ENCODE assay signal across 21 mouse cellular contexts in the genomic region with DNA sequence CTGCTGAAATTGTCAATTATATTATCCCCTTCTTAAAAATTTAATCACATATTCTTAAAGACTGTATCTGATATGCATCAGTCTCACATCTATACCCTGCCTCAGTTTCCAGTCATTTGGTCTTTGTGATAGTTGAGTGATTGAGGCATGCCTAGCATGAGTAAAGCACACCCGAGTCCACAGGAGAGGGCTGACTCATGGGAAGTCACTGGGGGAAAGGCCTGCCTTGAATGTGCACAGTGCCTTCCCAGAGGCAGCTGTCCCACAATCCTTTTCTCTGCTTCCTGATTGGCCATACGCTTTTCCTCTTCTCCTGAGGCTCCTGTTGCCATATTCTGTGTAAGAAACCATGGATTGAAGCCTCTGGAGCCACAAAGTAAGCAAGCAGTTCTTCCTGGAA. TPM values are rescaled to one million over a fixed set of nuclear protein-coding genes. Genes with fewer than 3 reads are reported as not detected.
DNase-seq lines count a peak whose midpoint lies in the region; ATAC-seq lines count a peak whose summit lies in the region.
"Had no signal": no experiment of that assay in that cellular context is flagged by ENCODE, and none has a peak within 500 bp of the region (broad histone marks: within the 10 kb centered on the region; RNA-seq: fewer than 3 reads in every experiment).

No protein-coding gene starts in this region.

- no peaks in the 10 kb centered on the region for H3K9me3 ChIP-seq in midbrain, embryonic 11.5 days (ENCODE audit: control insufficient read depth, low read length)
- H3K9me3 ChIP-seq in midbrain, embryonic 14.5 days (ENCODE audit: control insufficient read depth, low read length): no peaks in the 10 kb centered on the region
- H3K9me3 ChIP-seq: embryonic facial prominence, embryonic 13.5 days; embryonic facial prominence, embryonic 15.5 days; forebrain, embryonic 13.5 days; forebrain, embryonic 15.5 days had no signal

- H3K27me3 ChIP-seq in midbrain, embryonic 11.5 days (ENCODE audit: control insufficient read depth, insufficient read depth, low read length): no peaks in the 10 kb centered on the region
- H3K27me3 ChIP-seq in midbrain, embryonic 14.5 days (ENCODE audit: control insufficient read depth, insufficient read depth, low read length): no peaks in the 10 kb centered on the region
- H3K27me3 ChIP-seq: embryonic facial prominence, embryonic 13.5 days; embryonic facial prominence, embryonic 15.5 days; forebrain, embryonic 13.5 days; forebrain, embryonic 15.5 days had no signal

- intact Hi-C loops in heart, postnatal 25 days (cut with DNase I): no loop called here

- H3K36me3 ChIP-seq in midbrain, embryonic 11.5 days (ENCODE audit: control insufficient read depth, insufficient read depth, low read length): no peaks in the 10 kb centered on the region
- no peaks in the 10 kb centered on the region for H3K36me3 ChIP-seq in midbrain, embryonic 14.5 days (ENCODE audit: control insufficient read depth, insufficient read depth, low read length)
- H3K36me3 ChIP-seq: embryonic facial prominence, embryonic 15.5 days; forebrain, embryonic 15.5 days had no signal

- H3K9ac ChIP-seq in midbrain, embryonic 11.5 days (ENCODE audit: low read length): no peak overlapping the region
- no peak overlapping the region for H3K9ac ChIP-seq in midbrain, embryonic 14.5 days (replicated peaks; ENCODE audit: low read length)
- H3K9ac ChIP-seq: embryonic facial prominence, embryonic 13.5 days; embryonic facial prominence, embryonic 15.5 days; forebrain, embryonic 13.5 days; forebrain, embryonic 15.5 days; forebrain, postnatal 0 days had no signal

- H3K27ac ChIP-seq in midbrain, embryonic 11.5 days (ENCODE audit: low read depth, low read length): no peak overlapping the region
- no peak overlapping the region for H3K27ac ChIP-seq in midbrain, embryonic 14.5 days (replicated peaks; ENCODE audit: low read depth, low read length)
- H3K27ac ChIP-seq: embryonic facial prominence, embryonic 13.5 days; embryonic facial prominence, embryonic 15.5 days; forebrain, embryonic 13.5 days; forebrain, embryonic 15.5 days had no signal

- ATAC-seq in midbrain, embryonic 11.5 days (ENCODE audit: low FRiP score): no peak
- no peak for ATAC-seq in midbrain, embryonic 14.5 days (ENCODE audit: low FRiP score, low TSS enrichment)
- ATAC-seq in erythroblast, adult 5-6 weeks (replicated peaks; ENCODE audit: low FRiP score, poor library complexity, severe bottlenecking): 0 out of 2 replicates have a peak, but pooled peaks have one; percentile 38
- ATAC-seq: forebrain, embryonic 13.5 days; forebrain, embryonic 15.5 days; forebrain, postnatal 0 days had no signal

- no peak overlapping the region for H3K4me2 ChIP-seq in midbrain, embryonic 11.5 days
- H3K4me2 ChIP-seq in midbrain, embryonic 14.5 days (ENCODE audit: low read length): no peak overlapping the region
- H3K4me2 ChIP-seq: embryonic facial prominence, embryonic 13.5 days; embryonic facial prominence, embryonic 15.5 days; forebrain, embryonic 13.5 days; forebrain, embryonic 15.5 days had no signal

- H3K4me3 ChIP-seq in midbrain, embryonic 11.5 days (ENCODE audit: low read depth, low read length): no peak overlapping the region
- H3K4me3 ChIP-seq in midbrain, embryonic 14.5 days (replicated peaks; ENCODE audit: low read depth, low read length): no peak overlapping the region
- H3K4me3 ChIP-seq: embryonic facial prominence, embryonic 13.5 days; embryonic facial prominence, embryonic 15.5 days; forebrain, embryonic 13.5 days; forebrain, embryonic 15.5 days had no signal

- no peaks in the 10 kb centered on the region; the same call in 1 of the 2 replicates for H3K4me1 ChIP-seq in midbrain, embryonic 11.5 days (ENCODE audit: control insufficient read depth, insufficient read depth, low read length)
- H3K4me1 ChIP-seq in midbrain, embryonic 14.5 days (ENCODE audit: control insufficient read depth, insufficient read depth, low read length): peaks cover 24% of the 10 kb centered on the region

- 95% methylated on average over 2 of the region's 2 CpGs for WGBS in midbrain, embryonic 11.5 days
- 100% methylated on average over 2 of the region's 2 CpGs for WGBS in midbrain, embryonic 14.5 days

- DNase-seq in heart, adult 11 months: peak; percentile 55
- no peak for DNase-seq in heart, postnatal 25 days (ENCODE audit: low spot score)
- peak; percentile 71 for DNase-seq in midbrain, embryonic 11.5 days (ENCODE audit: low spot score, missing footprints)
- DNase-seq in midbrain, embryonic 14.5 days: no peak
- DNase-seq in adrenal gland, postnatal 10 days: no peak
- DNase-seq in layer of hippocampus, postnatal 10 days (ENCODE audit: low spot score in 2 of 2): no peak
- DNase-seq: adrenal gland, adult 8-10 months; adrenal gland, postnatal 25 days; cerebellum, adult 11 months; cerebellum, adult 18-20 months; cerebellum, adult 8-10 months; cerebellum, adult 9-11 months; cerebellum, postnatal 14 days; cerebellum, postnatal 36 days; embryo, embryonic 11 days; forebrain, postnatal 0 days had no signal

RNA-seq across cellular contexts. Expression of a gene that starts 35.2 kb away (rescaled TPM):
- 10 to 100 TPM; 14.4 to 16.8 TPM for total RNA-seq in heart, postnatal 25 days (2021)
- polyA plus RNA-seq in midbrain, embryonic 11.5 days (2014; fragmentation: Nextera tagmentation; extraction: Ambion mirVana): 18.4 and 20.4 TPM in 2 replicates
- 14.0 and 16.0 TPM in 2 replicates for polyA plus RNA-seq in midbrain, embryonic 14.5 days (2014; fragmentation: Nextera tagmentation; extraction: Ambion mirVana)
- total RNA-seq in erythroblast, adult 5-6 weeks (2015; ENCODE audit: low replicate concordance): 6.7 and 8.5 TPM in 2 replicates
- 7.8 and 11.7 TPM in 2 replicates for total RNA-seq in erythroblast, adult 5-6 weeks (2017; ENCODE audit: low replicate concordance)
- 10 to 100 TPM; 19.7 to 20.1 TPM for total RNA-seq in adrenal gland, postnatal 10 days (2021)
- 10 to 100 TPM; 23.6 to 25.2 TPM for total RNA-seq in layer of hippocampus, postnatal 10 days (2021)

Comparison
In these comparisons a context has a peak if more than half of its experiments do, and no peak if none do; other contexts are left out.
1. DNase-seq: peak in heart, adult 11 months (single experiment) and midbrain, embryonic 11.5 days (single experiment); none in heart, postnatal 25 days (single experiment), midbrain, embryonic 14.5 days (single experiment), adrenal gland, postnatal 10 days (single experiment) and layer of hippocampus, postnatal 10 days (0 of 2).